Mouse (Mus musculus): ENCODE results near the gene Ksr1. TPM values are rescaled to one million over a fixed set of nuclear protein-coding genes. Genes with fewer than 3 reads are reported as not detected.
A peak's percentile ranks its signal among the peaks of the same experiment; 100 is the strongest.

Ksr1 gene
- polyA plus RNA-seq, 1 experiment from 2014 or later = 4.4 TPM

DNA sequence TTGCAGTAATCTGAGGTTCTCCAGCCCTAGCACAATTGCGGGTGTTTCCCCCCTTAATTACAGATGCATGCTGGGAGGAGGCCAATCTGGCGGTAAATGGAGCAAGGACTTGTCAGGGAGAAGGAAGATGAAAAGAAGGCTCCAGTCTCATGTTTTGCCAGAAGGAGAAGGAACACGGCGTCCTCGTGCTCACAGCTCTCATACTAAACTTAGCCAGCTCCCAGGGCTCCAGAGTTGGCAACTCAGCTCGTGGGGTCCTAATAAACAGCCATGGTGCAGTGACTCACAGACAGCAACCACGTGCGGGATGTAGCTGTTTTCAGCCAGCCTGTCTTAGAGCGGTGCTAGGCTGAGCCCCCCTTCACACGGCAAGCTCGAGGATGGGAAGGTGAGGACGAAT lies 36.7 kb upstream of the Ksr1 start:
- ATAC-seq (replicated peaks; ENCODE audit: insufficient number of reproducible peaks, low FRiP score, low TSS enrichment) = no peak
- Histone ChIP-seq H3K4me3 (ENCODE audit: low read depth, low read length) (no peak overlapping the region), H3K9ac (ENCODE audit: low read depth, low read length) (no peak overlapping the region), H3K4me2 (no peak overlapping the region), H3K9me3 (replicated peaks; ENCODE audit: control insufficient read depth, low read length) (no peaks in the 10 kb centered on the region), H3K27ac (ENCODE audit: low read depth, low read length) (no peak overlapping the region), H3K27me3 (ENCODE audit: control insufficient read depth, insufficient read depth, low read length) (no peaks in the 10 kb centered on the region), H3K4me1 (ENCODE audit: control insufficient read depth, insufficient read depth, low read length) (no peaks in the 10 kb centered on the region), H3K36me3 (ENCODE audit: control insufficient read depth, insufficient read depth, low read length) (no peaks in the 10 kb centered on the region)
- 62% methylated on average over 12 of the region's 12 CpGs for WGBS (ENCODE audit: insufficient replicate concordance)

DNA sequence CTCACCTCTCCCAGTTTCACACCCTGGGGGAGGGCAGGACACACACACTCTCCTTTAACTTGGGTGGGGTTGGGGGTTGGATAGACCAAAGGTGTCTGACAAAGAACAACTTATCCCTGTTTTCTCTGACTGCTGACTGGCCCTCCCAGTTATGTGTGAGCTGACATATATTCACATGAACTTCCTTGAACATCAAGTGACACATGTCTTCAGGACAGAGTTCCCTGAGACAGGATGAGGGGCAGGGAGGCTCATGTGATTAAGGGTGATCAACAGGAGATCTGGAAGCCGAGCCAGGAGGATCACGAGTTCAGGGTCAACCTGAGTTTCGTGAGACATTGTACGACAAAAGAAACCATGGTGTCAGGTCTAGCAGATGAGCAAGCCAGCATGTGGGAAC lies 35.7 kb upstream of the Ksr1 start:
- Histone ChIP-seq H3K9ac (ENCODE audit: low read depth, low read length) (no peak overlapping the region), H3K27ac (ENCODE audit: low read depth, low read length) (no peak overlapping the region), H3K9me3 (replicated peaks; ENCODE audit: control insufficient read depth, low read length) (no peaks in the 10 kb centered on the region), H3K4me1 (ENCODE audit: control insufficient read depth, insufficient read depth, low read length) (no peaks in the 10 kb centered on the region), H3K4me2 (no peak overlapping the region), H3K27me3 (ENCODE audit: control insufficient read depth, insufficient read depth, low read length) (no peaks in the 10 kb centered on the region), H3K4me3 (ENCODE audit: low read depth, low read length) (no peak overlapping the region), H3K36me3 (ENCODE audit: control insufficient read depth, insufficient read depth, low read length) (no peaks in the 10 kb centered on the region)
- ATAC-seq (replicated peaks; ENCODE audit: insufficient number of reproducible peaks, low FRiP score, low TSS enrichment) = no peak
- 83% methylated on average over 4 of the region's 4 CpGs for WGBS (ENCODE audit: insufficient replicate concordance)

- no peak for ATAC-seq (replicated peaks; ENCODE audit: insufficient number of reproducible peaks, low FRiP score, low TSS enrichment)
- WGBS (ENCODE audit: insufficient replicate concordance) = 78% methylated on average over 3 of the region's 3 CpGs
- H3K27me3 ChIP-seq (ENCODE audit: control insufficient read depth, insufficient read depth, low read length) = no peaks in the 10 kb centered on the region
Observed at GRCm38 (mm10) chr11:79176687-79177086, 30.5 kb upstream of the Ksr1 start.

GRCm38 (mm10) chr11:79172054-79172453 lies 25.8 kb upstream of the Ksr1 start:
- no peak for ATAC-seq (replicated peaks; ENCODE audit: insufficient number of reproducible peaks, low FRiP score, low TSS enrichment)

More at GRCm38 (mm10) chr11:79176687-79177086, 30.5 kb upstream of the Ksr1 start:
- Histone ChIP-seq H3K36me3 (ENCODE audit: control insufficient read depth, insufficient read depth, low read length) (no peaks in the 10 kb centered on the region), H3K4me1 (ENCODE audit: control insufficient read depth, insufficient read depth, low read length) (no peaks in the 10 kb centered on the region), H3K4me3 (ENCODE audit: low read depth, low read length) (no peak overlapping the region), H3K9me3 (replicated peaks; ENCODE audit: control insufficient read depth, low read length) (no peaks in the 10 kb centered on the region), H3K9ac (ENCODE audit: low read depth, low read length) (no peak overlapping the region), H3K27ac (ENCODE audit: low read depth, low read length) (no peak overlapping the region), H3K4me2 (no peak overlapping the region)

DNA sequence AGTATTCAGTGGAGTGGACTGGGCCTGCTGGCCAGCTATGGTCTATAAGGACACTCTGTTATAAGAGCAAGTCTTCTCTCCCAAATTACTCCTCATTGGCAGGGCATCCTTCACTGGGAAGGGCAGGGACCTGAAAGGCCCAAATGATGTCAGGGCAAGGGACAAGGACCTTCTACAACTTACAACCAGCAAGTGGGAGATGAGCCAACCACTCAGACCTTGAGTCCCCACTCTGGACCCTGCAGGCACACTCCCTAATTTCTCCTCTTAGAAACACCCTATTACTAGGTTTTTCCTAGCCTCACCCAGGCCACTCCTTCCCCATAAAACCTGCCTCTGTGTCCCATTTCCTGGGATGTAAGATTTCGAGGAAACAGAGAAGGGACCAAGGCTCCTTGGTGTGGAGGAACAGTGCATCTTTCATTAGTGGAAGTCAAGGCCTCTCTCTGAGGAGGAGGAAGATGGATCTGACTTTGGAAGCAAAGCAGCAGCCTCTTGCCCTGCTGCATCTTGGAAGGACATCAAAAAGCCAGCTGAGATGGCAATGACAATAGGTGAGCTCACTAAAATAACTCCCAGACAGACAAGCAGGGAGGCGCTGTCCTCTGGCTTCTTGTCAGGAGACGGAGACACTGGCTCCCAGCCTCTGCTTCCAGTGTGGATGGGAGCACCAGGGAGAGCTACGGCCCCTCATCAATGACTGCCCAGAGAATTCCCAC lies 20.5 kb upstream of the Ksr1 start:
- WGBS (ENCODE audit: insufficient replicate concordance) = 66% methylated on average over 4 of the region's 4 CpGs
- H3K4me3 ChIP-seq (ENCODE audit: low read depth, low read length) = no peak overlapping the region
- ATAC-seq (replicated peaks; ENCODE audit: insufficient number of reproducible peaks, low FRiP score, low TSS enrichment) = no peak
- H3K4me1 ChIP-seq (ENCODE audit: control insufficient read depth, insufficient read depth, low read length) = peaks cover 4% of the 10 kb centered on the region; the same call in 1 of the 2 replicates
- no peak overlapping the region for H3K27ac ChIP-seq (ENCODE audit: low read depth, low read length)
- no peaks in the 10 kb centered on the region for H3K9me3 ChIP-seq (replicated peaks; ENCODE audit: control insufficient read depth, low read length)
- H3K9ac ChIP-seq (ENCODE audit: low read depth, low read length) = no peak overlapping the region
- no peaks in the 10 kb centered on the region for H3K27me3 ChIP-seq (ENCODE audit: control insufficient read depth, insufficient read depth, low read length)
- no peak overlapping the region for H3K4me2 ChIP-seq
- no peaks in the 10 kb centered on the region for H3K36me3 ChIP-seq (ENCODE audit: control insufficient read depth, insufficient read depth, low read length)

More at GRCm38 (mm10) chr11:79172054-79172453, 25.8 kb upstream of the Ksr1 start:
- no peaks in the 10 kb centered on the region for H3K4me1 ChIP-seq (ENCODE audit: control insufficient read depth, insufficient read depth, low read length)
- H3K9me3 ChIP-seq (replicated peaks; ENCODE audit: control insufficient read depth, low read length) = no peaks in the 10 kb centered on the region
- H3K27ac ChIP-seq (ENCODE audit: low read depth, low read length) = no peak overlapping the region
- H3K4me2 ChIP-seq = no peak overlapping the region
- no peak overlapping the region for H3K9ac ChIP-seq (ENCODE audit: low read depth, low read length)
- H3K4me3 ChIP-seq (ENCODE audit: low read depth, low read length) = no peak overlapping the region
- no peaks in the 10 kb centered on the region for H3K36me3 ChIP-seq (ENCODE audit: control insufficient read depth, insufficient read depth, low read length)
- H3K27me3 ChIP-seq (ENCODE audit: control insufficient read depth, insufficient read depth, low read length) = no peaks in the 10 kb centered on the region
- WGBS (ENCODE audit: insufficient replicate concordance) = 88% methylated on average over 7 of the region's 7 CpGs

DNA sequence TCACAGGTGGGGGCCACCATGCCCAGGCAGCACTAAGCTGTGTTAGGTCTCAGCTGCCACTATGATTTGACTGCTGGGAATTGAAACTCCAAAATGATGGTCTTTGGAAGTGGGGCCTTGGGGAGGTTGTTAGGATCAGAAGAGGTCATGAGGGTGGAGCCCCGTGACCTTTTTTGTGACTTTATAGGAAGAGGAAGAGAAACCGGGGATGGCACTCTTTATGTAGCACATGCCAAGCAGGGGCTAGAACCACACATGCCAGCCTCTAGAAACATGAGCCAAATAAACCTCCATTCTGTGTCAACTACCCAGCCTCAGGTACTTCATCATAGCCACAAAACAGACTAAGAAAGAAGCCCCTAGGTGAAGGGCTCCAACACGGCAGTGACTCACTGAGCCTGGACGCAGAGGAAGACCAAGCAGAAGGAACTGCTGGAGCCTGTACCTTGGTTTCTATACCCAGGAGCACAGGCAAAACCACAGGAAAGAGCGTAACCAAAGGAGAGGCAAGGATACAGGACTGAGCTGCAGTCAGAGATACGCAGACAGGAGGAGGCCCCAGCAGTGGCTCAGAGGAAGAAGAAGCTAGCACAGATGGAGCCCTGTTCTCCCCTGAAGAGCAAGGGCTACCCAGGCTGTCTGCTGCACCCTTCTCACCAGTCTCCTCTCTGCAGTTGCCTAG lies 15.0 kb upstream of the Ksr1 start:
- Histone ChIP-seq H3K4me2 (no peak overlapping the region), H3K9ac (ENCODE audit: low read depth, low read length) (no peak overlapping the region), H3K27ac (ENCODE audit: low read depth, low read length) (no peak overlapping the region), H3K4me3 (ENCODE audit: low read depth, low read length) (no peak overlapping the region), H3K4me1 (ENCODE audit: control insufficient read depth, insufficient read depth, low read length) (peaks cover 8% of the 10 kb centered on the region; the same call in 1 of the 2 replicates), H3K9me3 (replicated peaks; ENCODE audit: control insufficient read depth, low read length) (no peaks in the 10 kb centered on the region), H3K27me3 (ENCODE audit: control insufficient read depth, insufficient read depth, low read length) (no peaks in the 10 kb centered on the region), H3K36me3 (ENCODE audit: control insufficient read depth, insufficient read depth, low read length) (no peaks in the 10 kb centered on the region)
- no peak for ATAC-seq (replicated peaks; ENCODE audit: insufficient number of reproducible peaks, low FRiP score, low TSS enrichment)
- WGBS (ENCODE audit: insufficient replicate concordance) = 81% methylated on average over 6 of the region's 6 CpGs

- WGBS (ENCODE audit: insufficient replicate concordance) = 82% methylated on average over 6 of the region's 6 CpGs
Observed at GRCm38 (mm10) chr11:79160127-79160526, 13.9 kb upstream of the Ksr1 start.

DNA sequence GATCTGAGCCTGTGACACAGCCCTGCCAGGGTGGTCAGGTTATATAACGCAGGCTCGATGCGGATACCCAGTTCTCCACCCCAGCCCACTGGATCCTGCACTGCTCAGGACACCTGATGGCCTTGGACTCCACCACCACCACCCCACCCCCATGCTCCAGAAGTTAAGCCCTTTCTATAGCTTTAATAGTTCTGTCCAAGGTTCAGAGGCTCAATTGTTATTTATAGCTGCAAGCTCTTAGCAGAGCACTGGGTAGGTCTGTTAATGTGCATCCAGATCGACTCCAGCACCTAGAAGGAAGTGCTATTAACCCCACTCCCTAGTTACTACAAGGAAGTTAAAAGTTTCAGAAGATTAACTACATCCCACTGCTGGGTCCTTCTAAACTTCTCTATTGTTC lies 11.5 kb upstream of the Ksr1 start:
- peaks cover 4% of the 10 kb centered on the region; the same call in 1 of the 2 replicates for H3K4me1 ChIP-seq (ENCODE audit: control insufficient read depth, insufficient read depth, low read length)
- H3K9ac ChIP-seq (ENCODE audit: low read depth, low read length) = no peak overlapping the region
- H3K27me3 ChIP-seq (ENCODE audit: control insufficient read depth, insufficient read depth, low read length) = no peaks in the 10 kb centered on the region
- WGBS (ENCODE audit: insufficient replicate concordance) = 70% methylated on average over 4 of the region's 4 CpGs
- H3K36me3 ChIP-seq (ENCODE audit: control insufficient read depth, insufficient read depth, low read length) = no peaks in the 10 kb centered on the region
- no peak overlapping the region for H3K4me3 ChIP-seq (ENCODE audit: low read depth, low read length)
- H3K4me2 ChIP-seq = 0 out of 2 replicates have a peak overlapping the region, but pooled peaks have one; percentile 6
- no peak overlapping the region for H3K27ac ChIP-seq (ENCODE audit: low read depth, low read length)
- ATAC-seq (replicated peaks; ENCODE audit: insufficient number of reproducible peaks, low FRiP score, low TSS enrichment) = no peak
- no peaks in the 10 kb centered on the region for H3K9me3 ChIP-seq (replicated peaks; ENCODE audit: control insufficient read depth, low read length)

More at GRCm38 (mm10) chr11:79160127-79160526, 13.9 kb upstream of the Ksr1 start:
- Histone ChIP-seq H3K27ac (ENCODE audit: low read depth, low read length) (no peak overlapping the region), H3K4me2 (no peak overlapping the region), H3K4me3 (ENCODE audit: low read depth, low read length) (no peak overlapping the region), H3K27me3 (ENCODE audit: control insufficient read depth, insufficient read depth, low read length) (no peaks in the 10 kb centered on the region), H3K9me3 (replicated peaks; ENCODE audit: control insufficient read depth, low read length) (no peaks in the 10 kb centered on the region), H3K4me1 (ENCODE audit: control insufficient read depth, insufficient read depth, low read length) (peaks cover 8% of the 10 kb centered on the region; the same call in 1 of the 2 replicates), H3K9ac (ENCODE audit: low read depth, low read length) (no peak overlapping the region), H3K36me3 (ENCODE audit: control insufficient read depth, insufficient read depth, low read length) (no peaks in the 10 kb centered on the region)
- ATAC-seq (replicated peaks; ENCODE audit: insufficient number of reproducible peaks, low FRiP score, low TSS enrichment) = no peak
